ENCODE assay signal across 11 mouse cellular contexts in genomic region chr2:168677650-168678049, GRCm38 (mm10).
A peak's percentile ranks its signal among the peaks of the same experiment; 100 is the strongest.
DNase-seq lines count a peak whose midpoint lies in the region; ATAC-seq lines count a peak whose summit lies in the region.
"Had no signal": no experiment of that assay in that cellular context is flagged by ENCODE, and none has a peak within 500 bp of the region (broad histone marks: within the 10 kb centered on the region; RNA-seq: fewer than 3 reads in every experiment).

No protein-coding gene starts in this region.

- no peaks in the 10 kb centered on the region for H3K27me3 ChIP-seq in neural tube, embryonic 11.5 days (ENCODE audit: control insufficient read depth, insufficient read depth, low read length)
- H3K27me3 ChIP-seq in forebrain, embryonic 13.5 days = no peaks in the 10 kb centered on the region
- no peaks in the 10 kb centered on the region for H3K27me3 ChIP-seq in limb, embryonic 12.5 days

- 34% methylated on average over 9 of the region's 9 CpGs for WGBS in neural tube, embryonic 11.5 days
- 29% methylated on average over 9 of the region's 9 CpGs for WGBS in forebrain, embryonic 13.5 days
- 59% methylated on average over 9 of the region's 9 CpGs for WGBS in limb, embryonic 12.5 days

- no peak overlapping the region for H3K4me2 ChIP-seq in neural tube, embryonic 11.5 days (ENCODE audit: low read depth)
- H3K4me2 ChIP-seq in forebrain, embryonic 13.5 days = no peak overlapping the region
- no peak overlapping the region for H3K4me2 ChIP-seq in limb, embryonic 12.5 days

- peaks cover 8% of the 10 kb centered on the region for H3K4me1 ChIP-seq in neural tube, embryonic 11.5 days (ENCODE audit: control insufficient read depth, insufficient read depth, low read length)
- peaks cover 26% of the 10 kb centered on the region for H3K4me1 ChIP-seq in forebrain, embryonic 13.5 days
- H3K4me1 ChIP-seq in limb, embryonic 12.5 days (replicated peaks) = peaks cover 9% of the 10 kb centered on the region

- no peak overlapping the region for H3K4me3 ChIP-seq in neural tube, embryonic 11.5 days (ENCODE audit: low read depth, low read length)
- H3K4me3 ChIP-seq in forebrain, embryonic 13.5 days = no peak overlapping the region
- no peak overlapping the region for H3K4me3 ChIP-seq in limb, embryonic 12.5 days (replicated peaks)

- no peaks in the 10 kb centered on the region for H3K9me3 ChIP-seq in neural tube, embryonic 11.5 days (ENCODE audit: control insufficient read depth, low read length)
- H3K9me3 ChIP-seq in forebrain, embryonic 13.5 days (replicated peaks) = no peaks in the 10 kb centered on the region; the same call in 1 of the 2 replicates
- H3K9me3 ChIP-seq in limb, embryonic 12.5 days = peaks cover 6% of the 10 kb centered on the region; the same call in 1 of the 2 replicates

- peak overlapping the region; percentile 60 for H3K27ac ChIP-seq in neural tube, embryonic 11.5 days (ENCODE audit: low read depth, low read length)
- H3K27ac ChIP-seq in forebrain, embryonic 13.5 days = peak overlapping the region; percentile 93
- H3K27ac ChIP-seq in limb, embryonic 12.5 days = no peak overlapping the region; the same call in 1 of the 2 replicates

- peak; percentile 64 for DNase-seq in neural tube, embryonic 11.5 days (ENCODE audit: low spot score)
- DNase-seq in neural tube, embryonic 10.5 days (ENCODE audit: extremely low spot score, low spot score) = no peak
- DNase-seq in ovary, postnatal 10 days (ENCODE audit: low spot score) = no peak
- no peak for DNase-seq in heart, adult 9 months (ENCODE audit: low spot score in 2 of 2)
- no peak for DNase-seq in thymus, adult 18-20 months
- DNase-seq: kidney, adult 18-20 months; right cerebral cortex, postnatal 25 days had no signal

- ATAC-seq in neural tube, embryonic 11.5 days (ENCODE audit: insufficient read depth, low FRiP score, low TSS enrichment) = peak; percentile 86
- peak; percentile 79 for ATAC-seq in forebrain, embryonic 13.5 days
- ATAC-seq in limb, embryonic 12.5 days (ENCODE audit: insufficient number of reproducible peaks, insufficient read depth, low FRiP score, low TSS enrichment, low read depth) = 0 out of 2 replicates have a peak, but pooled peaks have one; percentile 23
- ATAC-seq in granulocyte monocyte progenitor cell, adult 5-6 weeks (replicated peaks; ENCODE audit: poor library complexity, severe bottlenecking) = no peak
- ATAC-seq: lung, postnatal 0 days had no signal

- peak overlapping the region; percentile 23; the same call in 1 of the 2 replicates for H3K9ac ChIP-seq in neural tube, embryonic 11.5 days (ENCODE audit: low read length)
- no peak overlapping the region for H3K9ac ChIP-seq in forebrain, embryonic 13.5 days
- no peak overlapping the region for H3K9ac ChIP-seq in limb, embryonic 12.5 days (replicated peaks)

- peaks cover 4% of the 10 kb centered on the region for H3K36me3 ChIP-seq in neural tube, embryonic 11.5 days (ENCODE audit: control insufficient read depth, insufficient read depth, low read length)
- H3K36me3 ChIP-seq in forebrain, embryonic 13.5 days (ENCODE audit: poor library complexity, severe bottlenecking) = peaks cover 65% of the 10 kb centered on the region
- H3K36me3 ChIP-seq in limb, embryonic 12.5 days = peaks cover 69% of the 10 kb centered on the region
